ENCODE assay signal across 8 mouse cellular contexts in genomic region chr8:53638495-53639171, GRCm38 (mm10). TPM values are rescaled to one million over a fixed set of nuclear protein-coding genes. Genes with fewer than 3 reads are reported as not detected.
DNase-seq lines count a peak whose midpoint lies in the region; ATAC-seq and TF ChIP-seq lines count a peak whose summit lies in the region.

Gene Neil3 (minus strand): TSS chr8:53639065.

- DNase-seq in MEL (ENCODE audit: low read depth, low spot score): peak; percentile 90
- peak; percentile 87 for DNase-seq in c-Kit-positive CD71-positive TER-119-positive erythroid progenitor cells, embryonic 14.5 days (ENCODE audit: low spot score)
- peak; percentile 76 for DNase-seq in forebrain, embryonic 14.5 days (ENCODE audit: low spot score)
- peak; percentile 82 for DNase-seq in heart, postnatal 36 days
- peak; percentile 12 to 13 for DNase-seq in layer of hippocampus, postnatal 14 days (ENCODE audit: low spot score in 2 of 2)
- peak; percentile 90 for DNase-seq in lung, postnatal 4 days
- DNase-seq in retina, postnatal 7 days (ENCODE audit: low read depth, low spot score): peak; percentile 44
- DNase-seq in urinary bladder, postnatal 10 days (ENCODE audit: low spot score): peak; percentile 28

- WGBS in forebrain, embryonic 14.5 days: 1% methylated on average over 26 of the region's 26 CpGs

- no peak for TF ChIP-seq CTCF in MEL (IDR thresholded peaks at IDR 0.05 in 2 of 3, conservative IDR thresholded peaks at IDR 0.05 in 1 of 3; ENCODE audit: control insufficient read depth in 1 of 3, insufficient read depth in 1 of 3, low read depth in 2 of 3, low read length in 3 of 3, poor library complexity in 1 of 3, severe bottlenecking in 1 of 3)

- ATAC-seq in forebrain, embryonic 14.5 days: peak; percentile 97

- no peak for TF ChIP-seq EP300 in MEL (IDR thresholded peaks at IDR 0.05; ENCODE audit: low read depth in 1 of 2, low read length in 2 of 2)

- H3K4me1 ChIP-seq in MEL (ENCODE audit: control insufficient read depth in 1 of 2, insufficient read depth in 2 of 2, low read length in 2 of 2): peaks cover 2% of the 10 kb centered on the region in 2 experiments; a peak in 2 of 4 replicates
- H3K4me1 ChIP-seq in forebrain, embryonic 14.5 days (ENCODE audit: control insufficient read depth, insufficient read depth, low read length): peaks cover 14% of the 10 kb centered on the region; the same call in 1 of the 2 replicates

- H3K4me3 ChIP-seq in MEL (ENCODE audit: control insufficient read depth in 1 of 2, insufficient read depth in 1 of 2, low read depth in 2 of 2, low read length in 2 of 2): peak within 1 kb of the TSS; percentile 63 to 82
- H3K4me3 ChIP-seq in forebrain, embryonic 14.5 days (ENCODE audit: low read depth, low read length): peak within 1 kb of the TSS; percentile 45

- intact Hi-C loops in heart, postnatal 36 days (cut with DNase I): no loop called here

- no peaks in the 10 kb centered on the region for H3K27me3 ChIP-seq in MEL (ENCODE audit: control insufficient read depth in 1 of 2, insufficient read depth in 2 of 2, low read length in 2 of 2)
- no peaks in the 10 kb centered on the region for H3K27me3 ChIP-seq in forebrain, embryonic 14.5 days (replicated peaks; ENCODE audit: control insufficient read depth, insufficient read depth, low read length)

- H3K36me3 ChIP-seq in MEL (ENCODE audit: control insufficient read depth in 1 of 2, insufficient read depth in 2 of 2, low read length in 2 of 2): peaks cover 0 to 6% of the 10 kb centered on the region in 2 experiments; a peak in 2 of 4 replicates
- H3K36me3 ChIP-seq in forebrain, embryonic 14.5 days (ENCODE audit: control insufficient read depth, insufficient read depth, low read length): no peaks in the 10 kb centered on the region

- H3K27ac ChIP-seq in MEL (ENCODE audit: control insufficient read depth, low read depth, low read length): peak within 1 kb of the TSS; percentile 6; the same call in 1 of the 2 replicates
- H3K27ac ChIP-seq in forebrain, embryonic 14.5 days (ENCODE audit: low read depth, low read length): no peak within 1 kb of the TSS

- no peaks in the 10 kb centered on the region; the same call in 1 of the 2 replicates for H3K79me2 ChIP-seq in MEL (ENCODE audit: control insufficient read depth, insufficient read depth, low read length, poor library complexity)

- TF ChIP-seq RAD21 in MEL (IDR thresholded peaks at IDR 0.05; ENCODE audit: low read depth, low read length): no peak

- H3K4me2 ChIP-seq in forebrain, embryonic 14.5 days (ENCODE audit: low read length): peak within 1 kb of the TSS; percentile 72

- no peaks in the 10 kb centered on the region for H3K9me3 ChIP-seq in MEL (replicated peaks; ENCODE audit: insufficient read depth, low read length)
- H3K9me3 ChIP-seq in forebrain, embryonic 14.5 days (replicated peaks; ENCODE audit: control insufficient read depth, low read length): no peaks in the 10 kb centered on the region

- TF ChIP-seq POLR2A in MEL (IDR thresholded peaks at IDR 0.05; ENCODE audit: control insufficient read depth in 1 of 2, insufficient read depth in 1 of 2, low read depth in 1 of 2, low read length in 2 of 2, poor library complexity in 1 of 2): peak in 1 of 2 experiments; percentile 61; a peak in 1 of 4 replicates

- peak within 1 kb of the TSS; percentile 82 for H3K9ac ChIP-seq in MEL (ENCODE audit: control insufficient read depth, low read depth, low read length, poor library complexity, severe bottlenecking)
- peak within 1 kb of the TSS; percentile 58 for H3K9ac ChIP-seq in forebrain, embryonic 14.5 days (ENCODE audit: low read length)

TF ChIP-seq in MEL, 35 proteins besides CTCF, POLR2A, EP300 and RAD21:
- TF ChIP-seq NELFE (IDR thresholded peaks at IDR 0.05; ENCODE audit: low read depth, low read length) (peak; percentile 41; the same call in 1 of the 2 replicates), MYC (IDR thresholded peaks at IDR 0.05; ENCODE audit: low read depth, low read length) (no peak), CHD2 (IDR thresholded peaks at IDR 0.05; ENCODE audit: low read length) (no peak), ELF1 (IDR thresholded peaks at IDR 0.05; ENCODE audit: low read depth, low read length) (no peak), TBP (IDR thresholded peaks at IDR 0.05; ENCODE audit: low read depth, low read length) (no peak), SIN3A (IDR thresholded peaks at IDR 0.05; ENCODE audit: low read length) (no peak), E2F4 (IDR thresholded peaks at IDR 0.05; ENCODE audit: borderline replicate concordance, low read depth, low read length) (peak; percentile 97; the same call in 1 of the 2 replicates), ZKSCAN1 (IDR thresholded peaks at IDR 0.05; ENCODE audit: low read depth, low read length) (no peak), TAL1 (IDR thresholded peaks at IDR 0.05; ENCODE audit: low read length) (no peak), ETS1 (IDR thresholded peaks at IDR 0.05; ENCODE audit: low read depth, low read length) (no peak), JUND (IDR thresholded peaks at IDR 0.05; ENCODE audit: low read depth, low read length) (no peak), USF1 (IDR thresholded peaks at IDR 0.05; ENCODE audit: low read depth, low read length) (no peak), USF2 (IDR thresholded peaks at IDR 0.05; ENCODE audit: borderline replicate concordance in 1 of 2, insufficient read depth in 1 of 2, low read depth in 1 of 2, low read length in 2 of 2) (no peak), TCF12 (IDR thresholded peaks at IDR 0.05; ENCODE audit: low read depth, low read length) (peak; percentile 16; the same call in 1 of the 2 replicates), ZC3H11A (IDR thresholded peaks at IDR 0.05; ENCODE audit: low read depth, low read length) (no peak), RCOR1 (IDR thresholded peaks at IDR 0.05; ENCODE audit: low read depth, low read length) (no peak), ZNF384 (IDR thresholded peaks at IDR 0.05; ENCODE audit: low read depth, low read length) (no peak), NRF1 (IDR thresholded peaks at IDR 0.05; ENCODE audit: insufficient read depth, low read depth, low read length, poor library complexity, severe bottlenecking) (no peak), POLR2AphosphoS5 (IDR thresholded peaks at IDR 0.05; ENCODE audit: borderline replicate concordance, low read depth, low read length) (no peak), UBTF (IDR thresholded peaks at IDR 0.05; ENCODE audit: borderline replicate concordance, insufficient read depth, low read depth, low read length) (no peak)

RNA-seq across cellular contexts. Expression of gene Neil3, which starts in this region (rescaled TPM):
- 3.9 and 4.6 TPM in 2 replicates for total RNA-seq in MEL (2012; rRNA removed)
- polyA plus RNA-seq in MEL (2012; ENCODE audit: insufficient read depth in 1 of 2, insufficient read length in 2 of 2, low read depth in 1 of 2, low replicate concordance in 2 of 2, missing spikeins in 1 of 2): 1 to 10 TPM in 1 of 2 experiments, not detected in 1; 8.6 TPM
- 12.7 and 12.8 TPM in 2 replicates for polyA plus RNA-seq in forebrain, embryonic 14.5 days (2014; fragmentation: Nextera tagmentation; extraction: Ambion mirVana)
- under 1 TPM; 0.24 to 0.61 TPM for total RNA-seq in heart, postnatal 36 days (2021)
- 1 to 10 TPM in 1 of 2 experiments, under 1 TPM in 1; 0.79 to 1.4 TPM for total RNA-seq in layer of hippocampus, postnatal 14 days (2021)

Comparison
In these comparisons a context has a peak if more than half of its experiments do, and no peak if none do; other contexts are left out.
1. Peak in DNase-seq in heart, postnatal 36 days; RNA of the gene not detected or under 1 TPM.
2. DNase-seq: peak in every context shown above with its lines; median percentile 90 in MEL; 90 in lung, postnatal 4 days; 87 in c-Kit-positive CD71-positive TER-119-positive erythroid progenitor cells, embryonic 14.5 days; 82 in heart, postnatal 36 days; 76 in forebrain, embryonic 14.5 days; 44 in retina, postnatal 7 days; 28 in urinary bladder, postnatal 10 days; 12 in layer of hippocampus, postnatal 14 days.